Mouse (Mus musculus): ENCODE results near the gene Mob3b. TPM values are rescaled to one million over a fixed set of nuclear protein-coding genes. Genes with fewer than 3 reads are reported as not detected.

Mob3b gene
- 1 to 10 TPM; 5.0 to 5.4 TPM for total RNA-seq (2021)

DNA sequence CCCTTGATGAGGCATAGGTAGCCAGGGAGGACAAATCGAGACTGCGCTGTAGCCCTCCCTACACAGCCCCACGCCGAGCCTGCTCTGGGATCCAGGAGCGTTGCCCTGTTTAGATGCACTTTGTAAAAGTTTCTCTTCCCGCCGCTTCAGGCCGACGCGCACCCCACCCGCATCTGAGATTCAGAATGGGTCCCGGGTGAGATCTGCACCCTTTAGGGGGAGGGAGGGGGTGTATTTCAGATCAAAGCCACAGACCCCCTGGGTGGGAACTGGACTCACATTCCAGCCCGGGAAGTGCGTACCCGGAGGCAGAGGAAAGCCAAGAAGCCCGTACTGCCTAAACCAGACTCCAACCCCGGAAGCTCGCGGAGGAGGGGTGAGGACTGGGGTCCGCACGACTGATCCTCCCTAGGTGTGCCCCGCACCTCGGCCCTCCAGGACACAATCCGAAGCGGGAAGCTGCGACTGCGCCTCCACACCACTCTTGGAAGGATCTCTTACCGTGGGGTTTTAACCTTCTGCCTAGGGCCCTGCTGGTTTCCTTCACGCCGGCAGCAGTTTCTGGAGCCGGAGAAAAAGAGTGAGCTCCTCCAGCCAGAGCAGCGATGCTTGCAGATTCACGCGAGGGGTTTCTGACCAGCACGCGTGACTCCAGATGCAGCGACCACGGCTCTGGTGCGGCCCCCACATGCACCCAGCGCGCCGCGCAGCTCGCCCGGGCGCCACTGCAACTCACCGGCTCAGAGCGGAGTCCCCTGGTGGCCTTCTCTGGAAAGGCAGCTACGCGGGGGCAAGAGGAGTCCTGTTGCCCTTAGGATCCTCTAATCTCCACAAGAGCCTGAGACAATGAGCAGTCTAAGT lies at the start of gene Mob3b:
Gene Mob3b, minus strand, starts transcription at position 734 of the 861 bp plus-strand sequence.
- peak; percentile 80 to 85 for DNase-seq

DNA sequence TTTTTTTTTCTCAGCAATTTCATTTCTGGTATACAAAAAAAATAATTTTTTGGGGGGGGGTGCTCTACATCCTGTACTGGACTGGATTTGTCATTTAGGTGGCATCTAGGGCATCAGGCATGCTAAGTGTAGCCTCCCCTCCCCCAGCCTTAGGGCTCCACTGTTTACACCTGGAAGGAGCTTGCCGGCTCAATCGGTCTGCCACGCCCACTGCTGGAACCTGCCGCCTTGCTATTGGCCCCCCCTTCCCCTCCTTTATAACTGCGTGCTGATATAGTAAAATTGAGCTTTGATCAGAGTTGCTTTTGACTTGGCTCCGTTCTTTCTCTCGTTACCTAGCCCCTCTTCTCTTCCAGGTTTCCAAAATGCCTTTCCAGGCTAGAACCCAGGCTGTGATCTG lies 47.4 kb upstream of the Mob3b start:
- DNase-seq, result no peak

DNA sequence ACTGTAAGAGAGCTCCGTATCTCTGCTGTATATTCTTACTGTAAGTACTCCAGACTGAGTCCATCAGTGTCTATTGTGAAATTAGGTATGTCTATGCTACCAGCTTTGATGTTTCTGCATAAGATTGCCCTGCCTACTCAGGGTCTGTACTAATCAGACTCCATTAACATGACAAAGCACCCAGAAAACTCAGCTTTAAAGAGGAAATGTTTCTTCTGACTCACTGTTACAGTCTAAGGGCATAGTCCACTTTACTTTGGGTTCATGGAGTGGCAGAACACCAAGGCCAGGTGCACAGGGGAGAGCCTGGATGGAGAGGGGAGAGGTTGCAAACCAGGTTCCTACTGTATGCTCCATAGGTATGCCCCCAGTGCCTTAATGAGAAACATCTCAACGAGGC lies 46.4 kb upstream of the Mob3b start:
- DNase-seq, result no peak

DNA sequence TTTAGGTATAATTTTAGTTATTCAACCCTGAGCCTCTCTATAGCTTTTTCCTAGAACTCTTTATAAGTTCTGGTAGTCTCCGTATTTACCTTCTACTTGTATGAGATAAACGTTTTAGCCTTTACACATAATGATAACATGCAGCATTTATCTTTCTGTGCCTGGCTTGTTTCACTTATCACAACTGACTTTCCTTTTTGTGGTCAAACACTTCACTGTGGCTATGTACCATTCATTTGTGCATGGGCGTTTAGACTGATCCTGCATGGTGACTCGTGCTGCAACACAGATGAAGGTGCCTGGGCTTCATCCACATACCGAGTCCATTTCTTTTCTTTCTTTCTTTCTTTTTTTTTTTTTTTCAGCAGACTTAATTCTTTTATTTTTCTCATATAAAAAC lies 44.4 kb upstream of the Mob3b start:
- DNase-seq, result no peak

DNA sequence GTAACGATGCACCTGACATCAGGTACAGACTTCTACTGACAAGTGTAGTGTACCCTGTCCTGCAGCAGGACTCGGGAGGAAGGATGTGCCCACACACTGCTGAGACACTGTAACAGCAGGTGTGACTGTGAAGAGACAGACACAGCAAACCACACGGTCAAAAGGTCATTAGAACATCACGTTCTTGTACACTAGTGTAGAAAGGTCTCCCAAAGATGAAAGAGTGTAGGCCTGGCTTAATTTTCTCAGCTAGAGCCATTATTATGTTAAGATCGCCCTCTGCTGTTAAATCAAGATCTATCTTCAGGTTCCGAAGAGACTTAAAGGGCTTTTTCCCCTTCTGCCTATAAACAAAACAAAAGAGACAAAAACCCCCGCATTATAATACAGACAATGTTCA lies 35.4 kb upstream of the Mob3b start:
- DNase-seq, result no peak

DNA sequence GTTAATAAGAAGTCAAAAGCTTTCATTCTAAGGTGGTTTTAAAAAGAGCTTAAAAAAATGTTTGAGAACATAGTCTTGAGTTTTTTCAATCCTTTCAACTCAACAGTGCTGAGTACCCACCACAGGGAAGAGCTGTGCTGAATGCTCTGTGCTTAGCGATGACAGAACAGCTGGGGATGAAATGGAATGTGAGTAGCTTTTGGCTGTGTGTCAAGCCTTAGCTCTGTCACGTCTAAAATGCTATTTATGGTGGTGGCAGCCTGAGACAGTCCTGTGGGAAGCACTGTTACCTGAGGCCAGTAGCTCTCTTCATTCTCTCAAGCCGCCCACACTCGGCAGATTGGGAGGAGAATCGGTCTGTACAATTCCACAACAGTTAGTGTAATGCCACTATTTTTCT lies 32.5 kb upstream of the Mob3b start:
- no peak for DNase-seq

DNA sequence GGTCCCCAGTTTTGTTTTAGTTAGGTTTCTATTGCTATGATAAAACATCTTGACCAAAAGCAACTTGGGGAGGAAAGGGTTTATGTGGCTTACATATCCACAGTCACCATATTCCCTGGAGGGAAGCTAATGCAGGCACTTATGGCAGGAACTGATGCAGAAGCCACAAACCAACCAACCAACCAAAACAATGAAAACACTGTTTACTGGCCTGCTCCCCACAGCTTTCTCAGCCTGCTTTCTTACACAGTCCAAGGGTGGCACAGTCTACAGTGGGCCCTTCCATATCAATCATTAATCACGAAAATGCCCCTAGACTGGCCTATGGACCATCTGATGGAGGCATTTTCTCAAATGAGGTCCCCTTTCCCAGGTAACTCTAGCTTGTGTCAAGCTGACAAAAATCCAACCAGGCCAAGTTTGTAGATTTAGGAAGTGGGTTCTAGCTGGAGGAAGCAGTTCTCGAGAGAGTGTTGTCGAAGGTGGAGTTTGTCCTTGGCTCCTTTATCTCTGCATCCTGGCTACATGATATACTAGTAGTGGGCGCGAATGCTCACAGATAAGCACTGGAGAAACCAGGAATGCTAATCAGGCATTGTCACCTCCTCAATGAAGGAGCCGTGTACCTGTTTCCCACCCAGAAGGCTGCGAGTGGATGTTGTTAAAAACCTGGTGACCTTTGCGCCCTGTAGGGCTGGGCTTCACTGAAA lies 30.5 kb upstream of the Mob3b start:
- DNase-seq, result no peak

DNA sequence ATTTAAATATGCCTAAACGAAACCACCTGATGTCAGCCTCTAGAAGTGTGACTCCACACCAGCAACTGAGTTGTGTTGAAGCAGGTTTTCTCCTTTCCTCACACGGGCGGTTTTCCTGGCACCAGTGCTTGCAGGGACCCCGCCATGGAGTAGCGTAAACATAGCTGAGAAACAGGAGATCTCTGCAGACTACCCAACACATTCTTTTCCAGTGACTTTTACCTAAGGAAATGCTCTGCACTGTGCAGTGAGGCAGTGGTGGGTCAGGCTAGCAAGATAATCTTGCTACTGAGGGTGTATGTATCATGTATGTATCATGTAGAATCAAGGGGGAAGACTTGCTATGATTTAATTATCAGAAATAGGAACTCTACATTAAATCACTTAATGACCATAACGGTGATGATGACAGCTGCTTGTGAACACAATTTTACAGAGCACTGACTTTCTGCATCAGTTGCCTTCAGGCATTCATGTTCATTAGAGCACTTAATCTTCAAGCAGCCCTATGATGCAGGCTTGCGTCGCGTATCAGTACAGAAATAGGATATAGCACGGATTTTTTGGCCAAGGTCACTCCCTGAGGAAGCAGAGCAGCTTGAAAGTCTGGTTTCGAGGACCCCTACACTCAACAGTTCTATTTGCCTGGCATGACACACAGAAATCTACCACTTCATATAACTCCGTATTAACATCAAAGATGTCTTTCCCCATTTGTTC lies 20.8 kb upstream of the Mob3b start:
- no peak for DNase-seq

DNA sequence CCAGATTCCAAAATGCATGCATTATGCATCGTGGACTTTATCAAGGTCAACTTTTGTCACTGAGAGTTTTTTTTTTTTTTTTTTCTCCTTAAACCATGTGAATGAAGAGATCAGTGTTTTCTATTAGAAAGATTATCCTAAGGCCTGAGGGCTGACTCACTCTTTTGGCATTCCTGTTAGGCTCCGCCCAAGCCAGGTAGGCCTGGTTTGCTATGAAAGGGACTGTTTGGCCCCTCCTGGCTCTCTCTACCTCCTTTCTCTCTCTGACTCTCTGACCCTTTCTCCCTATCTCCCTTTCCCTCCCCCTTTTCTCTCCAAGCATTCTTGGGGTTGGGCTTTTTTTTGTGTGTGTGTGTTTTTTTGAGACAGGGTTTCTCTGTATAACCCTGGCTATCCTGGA lies 18.3 kb upstream of the Mob3b start:
- no peak for DNase-seq

DNA sequence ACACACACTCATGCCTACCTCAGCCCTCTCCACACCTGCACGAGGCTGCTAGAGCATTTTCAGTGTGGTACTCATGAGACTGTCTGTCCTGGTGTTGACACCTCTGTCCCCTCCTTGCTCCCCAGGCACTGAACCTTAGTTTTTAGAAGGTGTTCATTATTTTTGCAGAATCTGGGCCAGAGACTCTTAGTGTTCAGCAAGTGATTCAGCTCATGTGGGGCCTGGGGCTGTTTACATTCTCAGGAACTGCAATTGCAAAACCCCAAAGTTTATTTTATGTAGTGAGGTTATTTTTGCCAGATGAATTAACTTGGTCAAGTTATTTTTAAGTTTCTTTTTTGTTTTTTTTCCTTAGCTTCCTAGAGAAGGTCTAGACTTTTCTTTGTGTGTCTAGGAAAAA lies 16.3 kb upstream of the Mob3b start:
- no peak for DNase-seq

DNA sequence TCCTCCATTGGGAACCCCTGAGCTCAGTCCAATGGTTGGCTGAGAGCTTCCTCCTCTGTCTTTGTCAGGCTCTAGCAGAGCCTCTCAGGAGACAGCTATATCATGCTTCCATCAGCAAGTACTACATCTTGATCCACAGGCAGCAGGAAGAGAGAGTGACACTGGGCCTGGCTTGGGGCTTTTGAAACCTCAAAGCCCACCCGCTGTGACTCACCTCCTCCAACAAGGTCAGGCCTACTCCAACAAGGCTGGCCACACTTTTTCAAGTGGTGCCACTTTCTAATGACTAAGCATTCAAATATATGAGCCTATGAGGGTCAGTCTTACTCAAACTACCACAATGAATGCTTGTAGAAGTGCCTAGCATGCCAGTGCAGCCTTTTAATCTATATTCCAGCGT lies 15.2 kb upstream of the Mob3b start:
- DNase-seq, result no peak

DNA sequence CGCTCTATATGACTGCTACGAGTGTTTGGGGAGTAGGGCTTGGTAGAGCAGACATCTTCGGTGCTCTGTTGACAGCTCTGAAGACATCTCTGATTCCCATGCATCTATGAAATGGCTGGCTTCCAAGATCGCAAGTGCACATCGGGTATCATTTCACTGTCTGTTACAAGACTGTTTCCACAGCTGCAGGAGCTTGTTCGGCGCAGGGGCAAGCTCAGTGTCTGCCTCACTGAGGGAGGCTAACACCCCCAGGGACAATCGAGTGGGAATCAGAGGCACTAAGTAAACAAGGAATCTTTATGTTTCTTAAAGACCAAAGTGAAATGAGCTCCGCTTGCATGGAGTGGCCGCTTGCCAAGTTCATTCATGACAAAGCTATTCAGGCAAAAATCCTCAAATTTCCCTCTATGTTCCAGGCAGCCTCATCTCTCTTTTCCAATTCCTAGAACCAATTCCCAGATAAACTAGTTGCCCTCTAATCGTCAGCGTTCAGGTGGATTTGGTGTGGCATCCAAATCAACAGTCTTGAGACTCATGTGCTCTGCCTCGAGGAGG lies 12.4 kb upstream of the Mob3b start:
- DNase-seq, result no peak

DNA sequence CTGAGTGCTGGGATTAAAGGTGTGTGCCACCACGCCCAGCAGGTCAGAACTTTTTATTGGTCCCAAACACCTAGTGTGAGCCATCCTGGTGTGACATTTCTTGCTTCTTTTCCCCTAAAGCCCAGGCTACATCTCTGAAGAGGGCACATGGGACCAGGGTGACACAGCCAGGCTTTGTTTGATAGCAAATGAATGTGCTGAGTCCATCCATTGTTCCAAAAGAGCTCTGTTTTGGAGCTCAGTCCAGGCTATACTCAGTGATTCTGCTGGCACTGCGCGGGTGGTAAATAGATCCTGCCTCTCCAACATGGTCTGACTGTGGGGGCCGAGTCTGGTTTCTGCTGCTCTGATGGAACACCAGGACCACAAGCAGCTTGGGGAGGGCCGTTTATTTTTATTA lies 10.6 kb upstream of the Mob3b start:
- no peak for DNase-seq

DNA sequence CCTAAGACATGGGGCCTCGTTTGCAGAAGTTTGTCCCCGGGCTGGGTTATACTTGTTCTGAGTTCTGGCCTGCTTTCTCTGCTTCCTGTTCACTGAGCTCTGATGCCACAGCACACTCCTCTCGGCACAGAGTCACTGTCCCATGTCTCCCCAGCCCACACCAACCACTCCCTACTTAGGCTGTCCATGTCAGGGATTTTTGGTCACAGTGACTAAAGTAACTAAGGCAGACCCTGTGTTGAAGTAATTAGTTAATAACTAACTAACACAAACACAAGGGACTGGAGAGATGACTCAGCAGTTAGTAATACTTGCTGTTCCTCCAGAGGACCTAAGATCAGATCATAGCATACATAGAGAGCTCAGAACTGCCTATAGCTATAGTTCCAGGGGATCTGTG lies 8.7 kb upstream of the Mob3b start:
- DNase-seq, result no peak

DNA sequence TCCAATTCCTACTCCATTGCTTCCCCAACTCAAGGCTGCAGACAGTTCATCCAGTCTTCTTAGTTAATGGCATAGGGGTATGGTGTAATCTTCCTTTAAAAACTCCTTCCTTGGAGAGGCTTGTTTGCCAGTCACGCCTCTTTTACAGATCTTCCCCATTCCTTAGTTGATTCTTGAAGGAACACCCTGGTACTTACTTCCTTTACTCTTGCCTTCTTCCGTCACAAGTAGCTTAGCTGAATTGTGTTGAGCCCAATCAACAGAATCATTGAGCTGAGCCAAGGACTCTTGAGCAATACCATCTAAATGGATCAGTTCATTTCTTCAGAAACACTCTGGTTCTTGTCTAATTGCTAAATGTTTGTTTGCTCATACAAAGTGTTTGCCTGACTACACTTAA lies 8.0 kb upstream of the Mob3b start:
- DNase-seq, result no peak

DNA sequence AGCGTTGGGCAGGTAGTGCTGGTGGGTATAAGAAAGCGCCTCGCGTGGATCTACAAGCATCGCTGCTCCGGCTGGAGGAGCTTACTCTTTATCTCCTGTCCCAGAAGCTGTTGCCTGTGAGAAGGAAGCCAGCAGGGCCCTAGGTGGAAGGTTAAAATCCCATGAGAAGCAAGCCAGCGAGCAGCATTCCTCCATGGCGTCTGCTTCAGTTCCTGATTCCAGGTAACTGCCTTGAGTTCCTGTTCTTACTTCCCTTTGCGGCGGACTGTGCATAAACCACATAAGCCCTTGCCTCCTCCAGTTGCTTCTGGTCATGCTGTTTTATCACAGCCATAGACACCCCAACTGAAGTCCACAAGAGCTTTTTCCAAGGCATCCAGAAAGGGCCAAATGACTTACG lies 531 bp upstream of the Mob3b start:
- no peak for DNase-seq

DNA sequence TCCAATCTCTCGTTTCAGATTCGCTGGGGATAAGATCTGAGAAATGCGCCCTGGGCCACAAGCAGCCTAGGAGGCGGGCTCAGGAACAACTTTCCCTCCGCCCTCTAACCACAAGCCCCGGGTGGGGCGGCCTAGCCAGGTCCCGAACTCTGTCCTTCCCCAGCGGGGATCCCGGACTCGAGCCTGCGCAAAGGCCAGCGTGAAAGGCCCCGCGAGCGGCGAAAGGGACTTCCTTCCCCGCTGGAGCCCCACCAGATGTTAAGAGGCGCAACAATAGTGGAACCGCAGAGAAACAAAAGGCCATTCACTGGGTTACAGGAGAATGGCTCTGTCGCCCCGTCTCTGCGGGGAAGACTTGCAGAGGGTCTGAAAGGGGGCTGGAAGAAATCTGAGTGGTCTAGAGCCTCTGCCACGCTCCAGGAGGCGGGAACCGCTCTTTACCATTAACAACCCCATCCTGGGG lies 1.1 kb downstream of the Mob3b start:
- peak; percentile 8 to 40 for DNase-seq

DNA sequence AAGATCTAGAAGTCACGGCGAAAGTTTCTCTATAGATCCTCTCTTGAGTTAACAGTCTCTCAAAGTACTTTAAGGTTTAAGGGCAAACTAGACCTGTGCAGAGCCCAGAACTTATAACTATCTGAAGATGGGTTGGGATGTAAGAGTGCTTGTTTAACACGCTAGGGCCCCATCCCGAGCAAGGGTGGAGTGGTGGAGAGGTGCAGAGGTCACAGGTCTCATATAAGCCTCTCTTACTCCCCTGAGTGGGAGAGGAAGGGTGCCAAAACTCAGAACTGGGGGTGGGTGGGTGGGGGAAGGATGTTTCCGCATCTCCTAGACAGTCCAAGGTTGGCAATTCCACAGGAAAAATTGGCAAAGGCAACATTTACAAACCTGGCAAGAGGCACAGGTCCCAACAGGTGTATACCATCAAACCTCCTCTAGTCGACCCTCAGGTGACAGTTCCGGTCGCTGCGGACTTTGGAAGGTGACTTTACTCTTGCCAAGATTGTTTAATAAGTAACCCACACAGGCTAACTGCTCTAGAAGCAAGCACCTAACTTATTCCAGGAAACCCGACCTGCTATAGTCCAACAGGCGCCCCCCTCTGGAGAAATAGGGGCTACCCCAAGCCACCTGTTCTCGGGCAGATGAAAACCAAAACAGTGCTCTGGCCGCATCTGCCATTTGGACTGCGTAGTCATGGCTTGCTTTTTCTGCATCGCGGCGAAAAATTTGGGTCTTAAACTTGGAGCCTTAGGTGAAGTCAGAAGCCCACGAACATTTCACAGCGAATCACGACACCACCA lies 2.0 kb downstream of the Mob3b start:
- no peak for DNase-seq

DNA sequence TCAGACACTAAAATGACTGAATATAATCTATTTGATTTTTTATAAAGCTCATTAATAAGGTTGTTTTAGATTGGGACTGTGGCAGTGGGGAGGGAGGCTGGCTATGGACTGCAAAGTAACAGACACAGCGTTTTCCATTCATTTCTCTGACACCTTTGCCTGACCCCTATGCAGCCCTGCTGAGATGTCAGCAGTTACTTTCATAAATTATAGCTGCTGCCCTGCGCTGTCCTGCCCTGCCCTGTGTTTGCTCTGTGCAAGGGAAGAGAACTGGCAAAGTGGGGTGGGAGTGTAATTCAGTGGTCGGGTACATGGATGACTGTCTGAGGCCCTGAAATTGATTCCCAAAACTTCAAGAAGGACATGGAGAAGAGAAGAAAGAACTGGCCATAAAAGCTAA lies 3.2 kb downstream of the Mob3b start:
- DNase-seq, result no peak

DNA sequence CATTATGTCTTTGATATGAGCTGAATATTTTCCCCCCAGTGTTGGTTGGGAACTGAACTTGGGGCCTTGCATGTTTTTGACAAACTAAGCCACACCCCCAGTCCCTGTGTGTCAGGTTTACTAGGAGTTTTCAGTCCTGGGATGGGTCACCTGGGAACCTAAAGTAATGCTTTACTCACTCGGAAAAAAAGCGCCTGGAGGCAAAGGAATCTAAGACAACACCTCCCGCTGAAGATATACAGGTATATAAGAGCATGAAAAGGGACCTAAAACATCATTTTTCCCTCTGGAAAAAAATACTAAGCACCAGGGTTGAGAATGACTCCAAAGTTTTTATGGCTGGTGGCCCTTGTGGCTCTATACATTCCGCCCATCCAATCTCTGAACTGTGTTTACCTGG lies 5.5 kb downstream of the Mob3b start, which contains the start of gene Ifnk:
Gene Ifnk, plus strand, starts transcription at position 301 of the 400 bp plus-strand sequence.
- DNase-seq, result no peak

DNA sequence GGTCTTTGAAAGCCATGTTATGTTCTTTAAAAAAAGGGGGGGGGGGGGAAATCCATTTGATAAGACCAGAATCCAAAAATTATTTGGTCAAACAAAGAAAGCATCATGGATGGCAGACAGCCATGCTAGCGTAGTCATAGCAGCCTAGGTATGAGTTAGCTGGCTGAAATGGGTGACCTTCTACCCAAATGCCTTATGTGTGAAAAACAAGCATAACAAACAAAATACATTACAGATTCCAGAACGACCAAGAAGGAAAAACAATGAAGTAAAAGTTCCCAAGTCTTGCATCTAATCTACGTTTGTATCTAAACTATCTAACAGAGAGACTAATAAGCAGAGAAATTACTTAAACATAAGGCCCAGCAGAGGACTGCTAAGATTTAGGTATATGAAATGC lies 6.6 kb downstream of the Mob3b start:
- no peak for DNase-seq

DNA sequence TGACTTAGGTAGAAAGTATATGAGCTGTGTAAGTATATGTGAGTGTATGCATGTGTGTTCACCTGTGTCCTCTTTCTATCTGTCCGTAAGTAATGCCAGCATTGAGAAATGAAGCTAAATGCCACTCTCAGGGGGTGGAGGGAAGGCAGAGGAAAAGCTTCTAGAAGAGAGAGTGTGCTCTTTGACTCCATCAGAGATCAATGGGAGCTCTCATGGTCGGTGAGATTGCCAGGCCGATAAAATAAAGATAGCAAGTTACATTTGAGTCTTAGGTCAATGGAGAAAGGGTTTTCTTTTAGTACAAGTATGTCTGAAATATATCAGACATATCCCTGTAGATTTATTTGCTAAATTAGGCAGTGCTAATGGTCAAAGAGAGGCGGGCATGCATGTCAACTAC lies 9.0 kb downstream of the Mob3b start:
- no peak for DNase-seq

Data from layer of hippocampus, postnatal 36 days (tissue).